Mouse (Mus musculus) layer of hippocampus, adult 9-10 months (tissue): ENCODE data around the gene Gpc6.

Source experiments
- DNase-seq: peaks from one replicate; pipeline ENCODE4 v3.0.0; 2022; ENCODE audit warnings: low spot score

The Gpc6 gene

GRCm38 (mm10) chr14:117625100-117625710 is 700.1 kb downstream of the Gpc6 start:
- DNase-seq, result no peak

DNA sequence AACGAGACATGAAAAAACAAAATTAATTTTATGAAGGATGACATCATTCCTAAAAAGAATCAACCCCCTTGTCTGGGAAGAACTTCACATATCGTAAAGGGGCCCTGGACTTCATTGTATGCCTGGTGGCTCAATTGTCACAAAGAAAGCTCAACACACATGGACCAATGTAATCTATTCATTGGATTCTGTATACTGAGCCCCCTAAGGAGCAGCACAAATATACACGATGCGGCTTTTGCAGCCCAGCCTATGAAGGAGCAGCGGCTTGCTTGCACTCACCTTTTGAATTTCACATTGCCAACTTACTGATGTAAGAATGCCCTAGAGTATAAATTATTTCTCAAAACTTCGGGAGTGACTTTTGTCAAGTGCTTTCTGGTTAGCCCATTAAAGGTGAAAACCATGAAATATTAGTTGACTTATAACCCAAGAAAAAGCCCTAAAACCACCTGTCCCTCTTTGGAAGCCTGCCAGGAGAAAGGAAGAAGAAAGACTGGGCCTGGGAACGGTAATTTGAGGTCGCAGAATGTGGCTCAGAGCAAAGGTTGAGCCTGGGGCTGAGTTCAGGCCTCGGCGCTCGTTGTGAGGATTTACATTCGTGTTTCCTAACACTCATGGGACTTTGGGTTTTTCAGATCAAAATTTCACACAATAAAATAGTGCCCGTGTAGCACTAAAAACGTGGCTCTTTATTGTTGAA is 709.3 kb downstream of the Gpc6 start:
- DNase-seq, result no peak

- no peak for DNase-seq
Observed at GRCm38 (mm10) chr14:117641853-117642252, 716.7 kb downstream of the Gpc6 start.

- DNase-seq, result no peak
Observed at GRCm38 (mm10) chr14:117643069-117643468, 718.0 kb downstream of the Gpc6 start.

GRCm38 (mm10) chr14:117648199-117648960 is 723.3 kb downstream of the Gpc6 start:
- no peak for DNase-seq

DNA sequence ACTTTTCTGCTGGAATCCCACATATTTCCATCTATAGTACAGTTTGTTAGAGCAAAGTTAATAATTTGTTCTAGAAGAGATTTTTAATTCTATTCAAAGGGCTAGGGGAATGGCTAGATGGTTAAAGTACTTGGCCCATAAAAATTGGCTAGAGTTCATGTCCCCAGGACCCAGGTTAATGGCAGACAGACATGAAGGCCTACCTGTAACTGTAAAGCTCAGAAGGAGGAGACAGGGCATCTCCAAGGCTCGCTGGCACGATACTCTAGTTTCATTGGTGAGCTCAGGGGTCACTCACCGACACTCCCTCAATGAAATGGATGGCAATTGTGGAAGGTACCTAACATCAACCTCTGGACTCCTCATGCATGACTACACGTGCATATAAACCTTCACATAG is 725.0 kb downstream of the Gpc6 start:
- DNase-seq, result no peak

DNA sequence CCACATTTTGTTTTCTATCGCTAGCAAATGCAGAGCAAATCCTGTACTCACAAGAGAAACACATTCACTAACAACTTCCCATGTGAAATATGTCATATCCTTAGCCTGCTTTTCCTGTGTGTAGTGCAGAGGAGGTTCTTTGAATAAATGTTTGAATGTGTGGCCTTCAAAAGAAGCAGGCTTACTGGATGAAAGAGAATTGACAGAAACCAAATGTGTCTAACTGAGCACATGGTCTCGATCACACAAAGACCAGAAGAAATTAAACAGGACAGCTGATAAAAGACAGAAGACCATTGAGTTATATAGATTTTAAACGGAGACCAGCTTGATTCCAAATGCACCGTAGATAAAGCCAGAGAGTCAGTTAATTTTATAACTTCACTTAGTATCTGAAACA is 726.2 kb downstream of the Gpc6 start:
- no peak for DNase-seq

DNA sequence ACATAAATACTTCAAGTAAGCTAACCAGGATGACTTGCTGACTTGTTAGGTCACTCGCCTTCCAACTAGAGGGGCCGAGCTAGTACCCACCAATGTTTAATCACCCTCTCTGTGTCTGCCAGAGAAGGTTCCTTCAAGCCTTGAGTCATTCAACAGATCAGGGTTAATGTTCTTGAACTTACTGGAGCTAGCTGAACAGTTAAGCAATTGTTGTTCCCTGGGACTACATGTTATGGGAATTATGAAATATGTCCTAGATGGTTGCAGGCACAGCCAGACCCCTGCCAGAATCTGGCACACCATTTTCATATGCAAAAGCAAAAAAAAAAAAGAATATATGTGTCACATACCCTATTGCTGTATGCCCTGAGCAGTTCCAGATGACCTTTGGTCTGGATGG is 726.8 kb downstream of the Gpc6 start:
- no peak for DNase-seq

DNA sequence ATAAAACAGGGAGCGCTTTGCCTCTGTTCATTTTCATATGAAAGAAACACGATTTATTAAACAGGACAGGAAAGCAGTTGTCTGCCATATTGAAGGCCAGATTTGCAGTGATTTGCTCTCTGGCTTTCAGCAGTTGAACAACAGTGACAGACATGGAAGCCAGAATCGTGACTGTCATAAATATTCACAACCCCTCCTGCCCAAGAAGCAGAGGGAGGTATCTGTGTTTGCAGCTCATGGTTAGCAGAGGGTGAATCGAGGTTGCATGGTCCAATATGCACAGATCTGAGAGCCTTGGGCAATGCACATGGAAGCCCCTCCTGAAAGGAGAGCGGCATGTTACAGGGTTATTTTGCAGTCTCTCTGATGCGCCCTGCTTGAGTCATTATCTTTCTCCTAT is 730.3 kb downstream of the Gpc6 start:
- DNase-seq, result no peak

- DNase-seq, result no peak
Observed at GRCm38 (mm10) chr14:117659198-117659761, 734.2 kb downstream of the Gpc6 start.

DNA sequence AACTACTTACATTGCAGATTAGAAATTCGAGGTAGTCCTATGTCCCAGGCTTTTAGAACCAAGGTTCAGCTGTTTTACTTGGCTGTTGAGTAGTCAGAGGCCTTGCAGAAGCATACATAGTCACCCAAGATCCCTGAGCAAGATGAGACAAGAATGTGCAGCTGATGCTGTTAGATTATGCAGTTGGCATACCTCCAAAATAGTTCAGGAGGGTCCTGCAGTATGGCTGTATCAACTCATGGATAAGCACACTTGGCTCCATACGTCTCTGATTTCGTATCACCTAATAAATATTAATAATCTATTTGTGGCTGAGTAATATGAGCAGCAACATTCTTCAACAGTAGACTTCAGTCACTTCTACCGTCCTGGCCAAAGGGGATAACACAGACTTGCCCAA is 737.1 kb downstream of the Gpc6 start:
- DNase-seq, result no peak

DNA sequence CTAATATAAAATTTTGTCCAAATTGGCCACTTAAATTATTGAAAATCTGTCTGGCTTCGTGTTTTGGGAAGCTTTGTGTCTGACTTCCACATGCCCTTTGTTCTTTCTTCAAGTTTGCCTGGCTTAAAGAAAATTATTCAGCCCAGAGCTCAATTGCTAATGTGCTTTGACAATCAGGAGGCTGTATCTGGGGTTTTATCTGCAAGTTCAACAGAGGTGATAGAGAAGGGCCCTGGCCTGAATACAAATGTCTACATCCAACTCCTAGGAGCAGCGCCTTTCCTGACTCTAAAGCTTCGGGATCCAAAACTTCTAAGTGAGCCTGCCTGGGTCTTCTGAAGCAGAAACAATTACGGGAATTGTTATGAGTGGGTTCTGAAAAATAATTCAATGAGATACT is 739.7 kb downstream of the Gpc6 start:
- no peak for DNase-seq

DNA sequence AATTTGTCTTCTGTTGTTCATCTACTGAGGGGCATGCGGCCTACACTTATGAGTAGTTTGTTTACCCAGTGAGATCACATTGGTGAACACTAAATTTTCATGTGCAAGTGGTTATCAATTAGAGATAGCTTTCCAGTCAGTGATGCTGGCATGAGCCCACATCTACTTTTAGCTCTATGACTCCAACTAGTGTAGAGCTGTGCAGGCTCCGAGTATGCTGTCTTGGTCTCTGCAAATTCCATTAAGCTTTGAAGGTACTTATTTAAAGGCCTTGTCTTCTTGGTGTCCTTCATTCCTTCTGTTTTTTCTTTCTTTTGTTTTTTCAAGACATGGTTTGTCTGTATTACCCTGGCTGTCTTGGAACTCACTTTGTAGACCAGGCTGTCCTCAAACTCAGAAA is 741.0 kb downstream of the Gpc6 start:
- DNase-seq, result no peak

DNA sequence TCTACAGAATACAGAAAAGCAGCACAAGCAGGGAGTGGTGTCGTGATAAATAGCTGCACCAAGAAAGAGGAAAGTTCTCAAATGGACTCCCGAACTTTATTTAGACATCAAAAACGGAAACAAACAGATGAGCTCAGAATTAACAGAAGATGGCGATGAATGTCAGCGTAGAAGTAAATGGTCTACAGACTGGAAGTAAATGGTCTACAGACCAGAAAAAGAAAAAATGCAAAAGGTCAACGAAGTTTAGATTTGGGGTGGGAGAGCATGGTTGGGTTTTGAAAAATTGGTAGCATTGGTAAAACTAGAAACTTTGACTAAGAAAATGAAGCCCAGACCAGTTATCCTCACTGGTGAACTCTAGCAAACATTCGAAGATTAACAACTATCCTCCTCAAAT is 748.4 kb downstream of the Gpc6 start:
- DNase-seq, result no peak

- DNase-seq, result no peak
Observed at GRCm38 (mm10) chr14:117674482-117674881, 749.4 kb downstream of the Gpc6 start.

DNA sequence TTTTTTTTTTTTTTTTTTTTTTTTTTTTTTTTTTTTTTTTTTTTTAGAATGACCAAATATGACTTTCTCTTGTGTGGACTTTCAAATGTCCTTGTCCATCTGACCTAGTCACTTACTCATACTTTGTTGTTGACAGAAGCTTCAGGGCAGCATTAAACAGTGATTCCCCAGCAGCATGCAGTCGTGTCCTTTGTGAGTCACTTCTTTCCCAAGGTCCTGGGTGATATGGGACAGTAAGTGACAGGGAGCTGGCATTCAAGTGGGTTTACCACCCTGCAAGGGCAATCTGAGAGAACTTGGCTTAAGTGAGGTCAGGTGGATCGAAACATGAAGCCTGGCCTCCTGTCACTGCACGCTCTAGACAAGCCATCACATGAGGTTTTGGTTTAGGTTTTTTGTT is 754.8 kb downstream of the Gpc6 start:
- DNase-seq, result no peak

- DNase-seq, result no peak
Observed at GRCm38 (mm10) chr14:117681321-117681921, 756.3 kb downstream of the Gpc6 start.

DNA sequence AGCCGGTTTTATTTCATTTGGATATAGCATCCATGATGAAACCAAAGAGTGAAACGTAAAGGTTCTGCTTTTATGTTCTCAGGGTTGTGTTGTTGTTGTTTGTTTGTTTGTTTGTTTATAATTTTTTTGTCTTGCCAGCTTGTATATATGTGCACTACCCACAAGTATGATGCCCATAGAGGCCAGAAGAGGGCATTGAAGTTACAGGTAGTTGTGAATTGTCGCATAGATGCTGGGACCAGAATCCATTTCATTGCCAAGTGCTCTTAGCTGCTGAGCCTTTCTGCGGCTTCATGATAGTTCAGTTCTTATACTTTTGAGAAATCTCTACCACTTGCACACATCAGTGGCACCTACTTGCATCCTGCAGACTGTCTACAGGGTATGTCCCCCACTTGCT is 758.0 kb downstream of the Gpc6 start:
- DNase-seq, result no peak

- DNase-seq, result no peak
Observed at GRCm38 (mm10) chr14:117689848-117690247, 764.7 kb downstream of the Gpc6 start.

DNA sequence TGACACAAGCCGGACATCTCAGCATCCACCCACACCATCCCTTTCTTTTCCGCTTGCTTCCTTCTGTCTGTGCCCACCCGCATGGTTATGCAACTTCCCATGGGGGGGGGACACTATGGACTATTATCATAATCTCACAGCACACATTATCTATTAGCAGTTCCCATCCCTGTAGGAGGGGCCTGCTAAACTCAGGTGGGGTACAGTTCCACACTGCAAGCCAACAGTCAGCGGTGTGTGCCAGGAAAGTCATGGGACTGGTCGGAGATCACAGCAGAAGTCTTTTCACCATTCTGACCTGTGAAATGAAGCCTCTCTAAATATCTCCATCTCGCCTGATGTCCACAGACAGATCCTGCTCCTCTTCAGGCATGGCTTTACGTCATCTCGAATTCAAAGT is 770.5 kb downstream of the Gpc6 start:
- no peak for DNase-seq

DNA sequence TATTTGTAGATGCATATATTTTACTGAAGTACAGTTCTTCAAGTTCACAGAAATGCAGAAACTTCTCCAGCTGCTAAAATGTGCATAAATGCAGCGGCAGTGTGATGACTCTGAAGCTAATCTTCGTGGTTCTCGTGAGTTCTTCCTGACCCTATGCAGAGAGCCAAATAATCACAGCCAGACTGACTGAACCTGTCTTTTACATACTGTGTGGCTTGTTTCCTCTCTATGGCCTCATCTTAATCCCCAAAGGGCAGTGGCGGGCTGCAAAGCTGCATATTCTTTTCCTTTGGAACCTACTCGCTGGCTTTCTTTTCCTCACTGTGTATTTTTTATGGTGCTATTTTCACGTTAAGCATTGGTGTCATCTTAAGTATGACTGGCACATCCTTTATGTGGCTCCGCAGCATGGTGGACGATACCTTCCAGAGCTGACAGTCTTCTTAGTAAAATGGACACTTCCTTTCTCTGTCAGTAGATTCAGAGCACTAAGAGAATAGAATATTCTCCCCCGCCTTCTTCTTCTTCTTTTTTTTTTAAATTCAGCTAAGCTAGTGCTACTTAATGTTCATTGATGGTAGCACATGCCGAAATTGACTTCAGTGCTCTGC is 775.7 kb downstream of the Gpc6 start:
- no peak for DNase-seq

DNA sequence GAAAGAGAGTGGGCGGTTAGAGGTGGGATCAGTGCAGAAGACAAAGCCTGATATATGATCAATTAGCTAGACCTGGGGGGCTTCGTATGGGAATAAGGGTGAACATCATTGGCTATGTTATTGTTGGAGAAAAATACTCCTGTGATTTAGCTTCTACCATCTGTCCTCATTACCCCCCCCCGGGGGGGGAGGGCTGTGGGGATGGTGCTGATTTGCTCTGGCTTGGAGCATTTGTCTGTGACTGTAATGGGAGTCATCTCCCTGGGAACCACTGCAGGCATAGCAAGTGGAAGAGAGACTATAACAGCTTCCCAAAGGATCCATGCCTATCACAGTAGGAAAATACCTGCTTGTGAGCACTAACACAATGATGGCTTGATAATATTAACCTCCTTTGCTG is 783.7 kb downstream of the Gpc6 start:
- DNase-seq, result no peak
